Mouse (Mus musculus) CH12.LX (cell line): ENCODE results near the gene Figla.

Experiments
- BHLHE40 ChIP-seq: IDR thresholded peaks from 2 replicates; pipeline ENCODE4 v1.6.1; 2011; ENCODE audit warnings: mild to moderate bottlenecking, low read depth, low read length, improper control_type of control experiment
- CHD1 ChIP-seq: IDR thresholded peaks from 2 replicates; pipeline ENCODE4 v1.6.1; 2012; ENCODE audit warnings: low read depth, low read length, improper control_type of control experiment, inconsistent platforms
- CTCF ChIP-seq, 2 experiments: IDR thresholded peaks in 1 of 2; conservative IDR thresholded peaks in 1 of 2; 2 replicates each; pipeline ENCODE4 v1.5.1; 2011 to 2012; ENCODE audit warnings: low read depth in 2 of 2, low read length in 2 of 2, improper control_type of control experiment in 1 of 2, inconsistent platforms in 1 of 2, mild to moderate bottlenecking in 1 of 2, moderate library complexity in 1 of 2
- EP300 ChIP-seq: IDR thresholded peaks from 2 replicates; pipeline ENCODE4 v1.6.1; 2011; ENCODE audit warnings: low read length, improper control_type of control experiment
- HCFC1 ChIP-seq: IDR thresholded peaks from 2 replicates; pipeline ENCODE4 v1.6.1; 2012; ENCODE audit warnings: low read depth, mild to moderate bottlenecking, inconsistent platforms, low read length, improper control_type of control experiment
- JUND ChIP-seq: conservative IDR thresholded peaks from 2 replicates; pipeline ENCODE4 v1.6.1; 2011; ENCODE audit warnings: low read depth, low read length, improper control_type of control experiment
- MAX ChIP-seq: IDR thresholded peaks from 2 replicates; pipeline ENCODE4 v1.6.1; 2011; ENCODE audit warnings: low read length, improper control_type of control experiment
- MXI1 ChIP-seq: IDR thresholded peaks from 2 replicates; pipeline ENCODE4 v1.6.1; 2011; ENCODE audit warnings: mild to moderate bottlenecking, low read depth, low read length, improper control_type of control experiment
- NELFE ChIP-seq: IDR thresholded peaks from 2 replicates; pipeline ENCODE4 v1.6.1; 2011; ENCODE audit warnings: low read depth, low read length, improper control_type of control experiment
- POLR2A ChIP-seq: IDR thresholded peaks from 2 replicates; pipeline ENCODE4 v1.6.1; 2011; ENCODE audit warnings: low read depth, mild to moderate bottlenecking, improper control_type of control experiment, low read length
- SIN3A ChIP-seq: IDR thresholded peaks from 2 replicates; pipeline ENCODE4 v1.6.1; 2012; ENCODE audit warnings: low read length, improper control_type of control experiment, inconsistent platforms
- TCF12 ChIP-seq: IDR thresholded peaks from 2 replicates; pipeline ENCODE4 v1.6.1; 2014; ENCODE audit warnings: low read depth, mild to moderate bottlenecking, inconsistent platforms, low read length, improper control_type of control experiment
- USF1 ChIP-seq: IDR thresholded peaks from 2 replicates; pipeline ENCODE4 v1.6.1; 2014; ENCODE audit warnings: low read depth, mild to moderate bottlenecking, inconsistent platforms, low read length, improper control_type of control experiment

DNA sequence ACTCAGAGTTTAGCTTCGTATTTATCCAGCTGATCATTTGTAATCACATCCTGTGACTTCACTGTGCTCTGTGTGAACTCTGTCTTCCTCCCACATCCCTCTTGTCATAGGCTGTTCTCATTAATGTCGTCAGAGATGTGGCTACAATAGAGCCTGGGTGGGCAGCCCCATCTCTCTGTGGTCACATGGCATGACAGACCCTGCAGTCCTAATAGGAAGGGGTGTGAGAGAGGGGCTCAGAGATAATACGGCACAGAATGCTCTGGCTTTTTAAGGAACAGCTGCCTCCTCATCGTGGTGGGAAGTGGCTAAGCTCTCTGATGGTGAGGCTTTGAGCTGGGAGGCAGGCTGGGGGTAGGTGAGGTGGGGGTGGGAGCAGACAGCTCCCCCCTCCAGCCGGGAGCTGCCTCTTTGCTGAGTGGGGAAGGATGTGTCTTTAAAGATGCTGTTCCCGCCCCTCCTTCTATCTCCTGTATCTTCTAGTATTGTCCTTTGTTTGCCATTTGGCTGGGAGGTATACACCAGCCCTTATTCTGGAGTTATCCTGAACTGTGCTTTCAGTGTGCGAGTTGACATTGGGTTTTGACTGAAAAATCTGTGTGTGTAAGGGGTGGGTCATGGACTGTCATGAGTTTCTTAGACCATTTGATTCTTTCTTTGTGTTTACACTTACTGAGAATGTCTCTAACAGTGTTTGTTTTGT lies 43.3 kb downstream of the Figla start:
- TF ChIP-seq POLR2A, result no peak
- no peak for TF ChIP-seq EP300
- no peak for TF ChIP-seq JUND
- no peak for TF ChIP-seq BHLHE40
- no peak for TF ChIP-seq CTCF (conservative IDR thresholded peaks at IDR 0.05 in 1 of 2, IDR thresholded peaks at IDR 0.05 in 1 of 2; ENCODE audit: low read depth in 2 of 2, low read length in 2 of 2)
- no peak for TF ChIP-seq HCFC1
- TF ChIP-seq TCF12, result no peak
- TF ChIP-seq USF1, result no peak
- TF ChIP-seq CHD1, result no peak
- TF ChIP-seq MAX, result no peak
- no peak for TF ChIP-seq SIN3A
- no peak for TF ChIP-seq NELFE
- no peak for TF ChIP-seq MXI1
